Mouse (Mus musculus) brain, embryonic 14.5 days (tissue): ENCODE results near the gene Notch2.

Experiments used
- CTCF ChIP-seq: fragments of 200-500 bp; IDR thresholded peaks from 2 replicates; pipeline ENCODE4 v1.5.1; 2012; ENCODE audit warnings: inconsistent platforms, mild to moderate bottlenecking, moderate library complexity, borderline replicate concordance; ENCODE audit not compliant: insufficient read depth, insufficient read length; ENCODE audit errors: extremely low read depth
- POLR2A ChIP-seq: fragments of 200-500 bp; IDR thresholded peaks from 2 replicates; pipeline ENCODE4 v1.6.1; 2012; ENCODE audit warnings: mild to moderate bottlenecking, inconsistent platforms, borderline replicate concordance; ENCODE audit not compliant: poor library complexity, insufficient read depth, insufficient read length, severe bottlenecking; ENCODE audit errors: extremely low read depth

DNA sequence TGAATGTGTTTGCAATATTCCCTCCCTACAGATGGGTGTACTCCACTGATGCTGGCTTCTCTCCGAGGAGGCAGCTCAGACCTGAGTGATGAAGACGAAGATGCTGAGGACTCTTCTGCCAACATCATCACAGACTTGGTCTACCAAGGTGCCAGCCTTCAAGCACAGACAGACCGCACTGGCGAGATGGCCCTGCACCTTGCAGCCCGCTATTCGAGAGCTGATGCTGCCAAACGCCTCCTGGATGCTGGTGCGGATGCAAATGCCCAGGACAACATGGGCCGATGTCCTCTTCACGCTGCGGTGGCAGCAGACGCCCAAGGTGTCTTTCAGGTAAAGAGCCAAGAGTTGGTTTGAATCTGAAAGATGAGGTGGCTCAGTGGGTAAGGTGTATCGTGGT is 129.5 kb downstream of the Notch2 start:
- TF ChIP-seq CTCF = no peak
- TF ChIP-seq POLR2A = no peak
